Mouse (Mus musculus) megakaryocyte progenitor cell, adult 5-6 weeks (primary cell): ENCODE data around the gene Tmem59l. TPM values are rescaled to one million over a fixed set of nuclear protein-coding genes. Genes with fewer than 3 reads are reported as not detected.

Source experiments
- ATAC-seq: replicated peaks from 2 replicates; pipeline ENCODE4 v1.8.0; 2016; ENCODE audit warnings: mild to moderate bottlenecking, moderate TSS enrichment, inconsistent platforms; ENCODE audit not compliant: poor library complexity
- total RNA-seq, 2 experiments: library from RNA; stranded (forward) in 1 of 2; stranded (reverse) in 1 of 2; fragments of 157-497, 149-512 nt in 1 of 2; fragments of 200-1000 nt in 1 of 2; gene quantifications; 2 replicates each; pipeline versions ENCODE4 v1.2.3 to v1.2.4; 2015 to 2017

Tmem59l gene
- total RNA-seq, 2 experiments from 2014 or later: not detected

GRCm38 (mm10) chr8:70490061-70490879 lies 3.1 kb upstream of the Tmem59l start:
- no peak for ATAC-seq

- no peak for ATAC-seq
Observed at GRCm38 (mm10) chr8:70489576-70489975, 2.4 kb upstream of the Tmem59l start.

- ATAC-seq: no peak
Observed at GRCm38 (mm10) chr8:70488931-70489470, 1.8 kb upstream of the Tmem59l start.

GRCm38 (mm10) chr8:70487993-70488796 lies 1.0 kb upstream of the Tmem59l start:
- peak; percentile 29; the same call in 1 of the 2 replicates for ATAC-seq

GRCm38 (mm10) chr8:70486191-70486681 lies 922 bp downstream of the Tmem59l start:
- ATAC-seq: no peak

GRCm38 (mm10) chr8:70482943-70483342 lies 4.2 kb downstream of the Tmem59l start:
- ATAC-seq: no peak

- ATAC-seq: no peak
Observed at GRCm38 (mm10) chr8:70481908-70482307, 5.2 kb downstream of the Tmem59l start.

GRCm38 (mm10) chr8:70477269-70477982 lies 9.7 kb downstream of the Tmem59l start:
- peak; percentile 53 for ATAC-seq

GRCm38 (mm10) chr8:70476333-70477268 lies 10.6 kb downstream of the Tmem59l start, which contains the start of gene Klhl26:
Klhl26 (minus strand) TSS chr8:70476968.
- ATAC-seq: peak; percentile 93

DNA sequence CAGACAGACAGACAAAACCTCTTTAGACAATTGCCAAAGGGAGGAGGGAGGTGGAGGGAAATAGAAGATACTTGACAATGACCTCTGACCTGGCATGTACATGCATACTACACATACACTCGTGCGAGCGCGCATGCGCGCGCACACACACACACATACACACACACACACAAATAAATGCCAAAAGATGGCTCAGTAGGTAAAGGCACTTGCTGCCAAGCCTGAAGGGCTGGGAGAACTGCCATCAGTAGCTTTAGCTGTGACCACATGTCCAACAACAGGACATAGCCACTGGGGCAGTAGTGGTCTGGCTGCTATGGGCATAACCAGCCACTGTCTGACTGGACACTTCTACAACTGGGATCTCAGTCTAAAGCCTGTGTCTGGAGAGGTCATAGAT lies 15.3 kb downstream of the Tmem59l start:
- ATAC-seq: no peak

DNA sequence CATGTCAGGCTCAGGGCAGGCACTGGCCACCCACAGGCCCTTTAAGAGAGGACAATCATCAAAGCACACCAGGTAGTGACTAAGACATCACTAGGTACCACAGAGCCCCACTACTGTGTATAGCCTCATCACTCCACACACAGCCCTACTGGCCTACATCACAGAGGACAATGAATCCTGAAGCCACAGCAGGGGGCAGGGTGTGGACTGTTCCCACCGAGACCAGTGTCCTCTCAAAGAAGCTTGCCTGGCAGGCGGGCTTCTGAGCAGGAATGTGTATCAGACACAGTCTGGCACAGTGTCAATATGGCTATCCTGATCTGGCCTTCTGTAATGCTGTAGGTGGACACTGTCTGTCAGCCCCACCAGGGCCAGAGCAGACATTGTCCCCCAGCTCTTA lies 17.2 kb downstream of the Tmem59l start:
- no peak for ATAC-seq

- peak; percentile 17 for ATAC-seq
Observed at GRCm38 (mm10) chr8:70469295-70469916, 17.8 kb downstream of the Tmem59l start.

DNA sequence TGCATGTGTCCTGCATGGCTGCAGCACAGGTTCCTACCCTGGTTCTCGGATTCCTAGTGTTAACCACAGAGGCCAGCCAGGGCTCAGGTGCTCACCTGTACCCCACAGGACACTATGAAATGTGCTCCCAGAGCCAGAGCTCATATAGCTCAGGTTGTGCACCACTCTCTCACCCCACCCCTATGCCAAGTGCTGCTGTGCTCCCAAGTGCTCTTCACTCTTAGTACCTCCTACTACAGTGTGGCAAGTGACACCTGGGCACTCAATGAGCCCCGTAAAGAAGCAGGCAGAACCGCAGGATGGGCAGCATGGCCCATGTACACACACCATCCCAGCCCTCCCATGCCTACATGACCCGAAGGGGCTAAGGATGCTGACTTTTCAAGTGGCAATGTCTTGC lies 18.4 kb downstream of the Tmem59l start:
- ATAC-seq: no peak

DNA sequence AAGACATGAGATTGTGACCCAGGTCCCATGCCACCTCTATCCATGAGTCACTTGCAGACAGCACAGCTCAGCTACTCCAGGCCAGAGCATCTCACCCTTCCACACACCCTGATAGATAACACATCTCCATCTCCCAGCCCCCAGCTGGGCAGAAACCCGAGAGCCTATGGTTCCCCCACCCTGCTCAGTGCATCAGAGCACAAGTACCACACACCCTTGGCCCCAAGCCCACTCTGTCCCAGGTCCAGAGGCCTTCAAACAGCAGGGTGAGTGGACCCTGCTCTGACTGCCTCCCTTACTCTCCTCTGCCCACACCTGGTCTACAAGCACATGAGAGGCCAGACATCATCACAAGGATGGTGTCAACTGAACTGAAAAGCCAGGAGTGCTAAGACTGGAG lies 19.3 kb downstream of the Tmem59l start:
- ATAC-seq: no peak

GRCm38 (mm10) chr8:70467229-70467725 lies 19.9 kb downstream of the Tmem59l start:
- no peak for ATAC-seq

DNA sequence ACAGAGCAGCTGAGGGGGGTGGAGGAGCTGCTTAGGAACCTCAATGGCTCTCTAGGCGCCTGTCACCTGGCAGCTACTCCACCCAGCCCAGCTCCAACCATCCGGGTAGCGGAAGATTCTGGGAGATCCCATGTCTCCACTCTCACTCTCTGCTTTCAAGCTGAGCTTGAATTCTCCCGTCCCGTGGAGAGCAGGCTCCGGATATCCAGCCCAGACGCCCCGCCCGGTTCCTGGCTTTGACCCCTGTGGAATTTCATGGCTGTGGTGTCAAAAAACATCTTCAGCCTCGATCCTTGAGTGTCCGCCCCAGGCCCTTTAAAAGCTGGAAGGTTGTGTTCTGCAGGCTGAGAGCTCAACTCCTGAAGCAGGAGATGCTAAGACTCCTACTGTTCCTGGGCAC lies 20.4 kb downstream of the Tmem59l start:
- no peak for ATAC-seq

DNA sequence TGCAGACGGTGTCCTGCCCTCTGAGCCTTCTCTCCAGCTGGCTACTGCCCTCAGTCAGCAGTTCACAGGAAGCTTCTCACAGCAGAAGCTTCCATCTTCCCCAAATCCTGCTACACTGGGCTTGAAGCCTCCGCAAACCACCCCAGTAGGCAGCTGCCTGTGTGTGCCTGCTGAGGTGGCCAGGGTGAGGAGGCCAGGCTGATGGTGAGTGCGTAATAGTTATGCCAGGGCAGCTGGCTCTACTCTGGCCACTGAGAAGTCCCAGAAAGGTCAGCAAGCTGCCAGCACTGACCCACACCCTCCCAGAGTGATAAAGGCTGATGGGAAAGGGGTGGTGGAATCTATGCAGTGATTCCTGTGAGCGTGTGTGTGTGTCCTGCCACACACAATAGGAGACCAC lies 20.9 kb downstream of the Tmem59l start:
- ATAC-seq: no peak

DNA sequence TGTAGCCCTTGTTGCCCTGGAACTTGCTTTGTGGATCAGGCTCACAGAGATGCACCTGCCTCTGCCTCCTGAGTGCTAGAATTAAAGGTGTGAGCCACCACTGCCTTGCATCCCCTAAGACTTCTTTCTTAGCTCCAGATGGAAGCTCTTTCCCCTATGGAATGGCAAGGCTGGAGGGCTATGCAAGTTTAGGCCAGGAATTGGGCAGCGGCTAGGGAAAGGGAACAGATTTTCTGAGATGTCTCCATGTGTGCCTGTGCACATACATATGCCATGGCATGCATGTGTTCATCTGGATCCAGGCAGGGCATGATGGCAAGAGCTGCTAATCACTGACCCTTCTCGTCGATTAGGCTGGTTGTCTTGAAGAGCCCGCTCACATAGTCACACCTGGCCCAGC lies 21.5 kb downstream of the Tmem59l start:
- no peak for ATAC-seq

GRCm38 (mm10) chr8:70464162-70464561 lies 23.0 kb downstream of the Tmem59l start:
- no peak for ATAC-seq
